ENCODE assay signal across 11 mouse cellular contexts in the genomic region with DNA sequence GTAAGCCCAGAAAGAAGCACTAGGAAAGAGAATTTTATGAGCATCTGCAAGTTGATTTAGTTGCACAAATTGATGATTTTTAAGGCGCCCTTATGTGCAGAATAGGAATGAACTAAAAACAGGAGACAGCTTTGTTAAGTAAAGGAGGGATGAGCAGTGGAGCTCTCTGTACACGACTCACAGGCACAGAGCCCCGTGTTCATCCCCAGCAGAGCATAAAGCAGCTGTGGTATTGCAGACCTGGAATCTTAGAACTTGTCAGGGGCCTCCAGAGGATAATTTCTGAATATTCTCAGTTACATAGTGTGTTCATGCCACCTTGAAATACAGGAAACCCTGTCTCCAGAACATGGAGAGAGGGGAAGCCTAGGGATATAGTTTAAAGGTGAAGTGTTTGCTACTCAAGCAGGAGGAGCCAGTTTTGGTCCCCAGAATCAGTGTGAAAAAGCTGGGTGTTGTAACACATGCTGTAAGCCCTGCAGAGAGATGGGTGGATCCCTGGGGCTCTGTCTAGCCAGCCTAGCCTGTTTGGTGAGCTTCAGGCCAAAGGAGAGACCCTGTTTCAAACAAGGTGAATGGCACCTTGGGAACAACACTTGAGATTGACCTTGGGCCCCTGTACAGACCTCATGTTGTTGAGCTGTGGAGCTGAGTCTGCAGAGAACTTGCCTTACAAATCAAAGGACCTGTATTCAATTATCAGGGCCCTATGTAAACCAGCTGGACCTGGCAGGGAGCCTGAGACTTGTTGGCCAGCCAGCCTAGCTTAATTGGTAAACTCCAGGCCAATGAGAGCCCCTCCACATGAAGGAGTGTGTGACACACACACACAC. TPM values are rescaled to one million over a fixed set of nuclear protein-coding genes. Genes with fewer than 3 reads are reported as not detected.
DNase-seq lines count a peak whose midpoint lies in the region; ATAC-seq and TF ChIP-seq lines count a peak whose summit lies in the region.
"Had no signal": no experiment of that assay in that cellular context is flagged by ENCODE, and none has a peak within 500 bp of the region (broad histone marks: within the 10 kb centered on the region; RNA-seq: fewer than 3 reads in every experiment).

No protein-coding gene starts in this region.

- H3K4me1 ChIP-seq in heart, postnatal 0 days (ENCODE audit: control insufficient read depth, insufficient read depth), result no peaks in the 10 kb centered on the region
- peaks cover 7% of the 10 kb centered on the region for H3K4me1 ChIP-seq in lung, embryonic 15.5 days

- DNase-seq in heart, postnatal 0 days (ENCODE audit: low spot score), result no peak
- no peak for DNase-seq in heart, adult 18-20 months
- peak; percentile 71 for DNase-seq in brain, embryonic 14.5 days (ENCODE audit: low read depth)
- DNase-seq in kidney, adult 18-20 months, result peak; percentile 39
- DNase-seq in adrenal gland, adult (ENCODE audit: inconsistent age in 2 of 2, low spot score in 1 of 2), result no peak
- DNase-seq in gastrocnemius, postnatal 10 days, result no peak
- no peak for DNase-seq in ovary, postnatal 36 days (ENCODE audit: low spot score)
- DNase-seq: midbrain, embryonic 14.5 days had no signal

- no peak overlapping the region for H3K4me3 ChIP-seq in heart, postnatal 0 days (ENCODE audit: low read depth, low read length)
- no peak overlapping the region for H3K4me3 ChIP-seq in lung, embryonic 15.5 days
- H3K4me3 ChIP-seq: erythroblast, embryonic 14.5 days; layer of hippocampus, adult 2 months had no signal

- H3K9me3 ChIP-seq in heart, postnatal 0 days (replicated peaks; ENCODE audit: control insufficient read depth, low read length), result no peaks in the 10 kb centered on the region
- no peaks in the 10 kb centered on the region for H3K9me3 ChIP-seq in lung, embryonic 15.5 days

- H3K4me2 ChIP-seq in heart, postnatal 0 days (ENCODE audit: low read depth, low read length), result no peak overlapping the region
- H3K4me2 ChIP-seq in lung, embryonic 15.5 days, result no peak overlapping the region

- H3K27me3 ChIP-seq in heart, postnatal 0 days (ENCODE audit: control insufficient read depth, insufficient read depth, low read length), result no peaks in the 10 kb centered on the region
- no peaks in the 10 kb centered on the region for H3K27me3 ChIP-seq in lung, embryonic 15.5 days

- 0 out of 2 replicates have a peak, but pooled peaks cover 3% of the 10 kb centered on the region for H3K36me3 ChIP-seq in heart, postnatal 0 days (replicated peaks; ENCODE audit: control insufficient read depth, insufficient read depth, low read length)
- H3K36me3 ChIP-seq in lung, embryonic 15.5 days, result peaks cover 1% of the 10 kb centered on the region; the same call in 1 of the 2 replicates

- WGBS in heart, postnatal 0 days, result 46% methylated on average over 3 of the region's 3 CpGs
- WGBS in lung, embryonic 15.5 days, result 56% methylated on average over 3 of the region's 3 CpGs

- no peak for TF ChIP-seq EP300 in heart, postnatal 0 days (IDR thresholded peaks at IDR 0.05; ENCODE audit: low read depth)

- peak overlapping the region; percentile 1; the same call in 1 of the 2 replicates for H3K27ac ChIP-seq in heart, postnatal 0 days (ENCODE audit: low read depth)
- H3K27ac ChIP-seq in lung, embryonic 15.5 days, result 0 out of 2 replicates have a peak overlapping the region, but pooled peaks have one; percentile 15
- H3K27ac ChIP-seq: layer of hippocampus, adult 2 months had no signal

- no peak for ATAC-seq in heart, postnatal 0 days (ENCODE audit: insufficient read depth, low read depth)
- no peak; the same call in 1 of the 2 replicates for ATAC-seq in lung, embryonic 15.5 days (ENCODE audit: borderline replicate concordance, extremely low read depth, low FRiP score, low TSS enrichment)

- TF ChIP-seq CTCF in heart, postnatal 0 days (IDR thresholded peaks at IDR 0.05; ENCODE audit: low read depth), result no peak
- TF ChIP-seq CTCF in brain, embryonic 14.5 days (IDR thresholded peaks at IDR 0.05; ENCODE audit: borderline replicate concordance, extremely low read depth, insufficient read depth, insufficient read length), result no peak

- H3K9ac ChIP-seq in heart, postnatal 0 days (replicated peaks; ENCODE audit: low read depth, low read length), result no peak overlapping the region
- no peak overlapping the region for H3K9ac ChIP-seq in lung, embryonic 15.5 days

- no peak for TF ChIP-seq POLR2A in brain, embryonic 14.5 days (IDR thresholded peaks at IDR 0.05; ENCODE audit: borderline replicate concordance, extremely low read depth, insufficient read depth, insufficient read length, poor library complexity, severe bottlenecking)

RNA-seq across cellular contexts. Expression of a gene that starts 10.9 kb away (rescaled TPM):
- total RNA-seq in heart, postnatal 0 days (2014; rRNA removed; ENCODE audit: low replicate concordance), result 12.7 and 15.2 TPM in 2 replicates
- polyA plus RNA-seq in heart, postnatal 0 days (2015; fragmentation: Nextera tagmentation; extraction: Ambion mirVana), result 6.8 and 7.3 TPM in 2 replicates
- 10 to 100 TPM; 13.8 to 15.0 TPM for total RNA-seq in heart, adult 18-20 months (2021)
- 121 and 180 TPM in 2 replicates for polyA plus RNA-seq in brain, embryonic 14.5 days (2012; rRNA removed)
- 9.9 and 11.2 TPM in 2 replicates for polyA plus RNA-seq in lung, embryonic 15.5 days (2015; fragmentation: Nextera tagmentation; extraction: Ambion mirVana)
- 10 to 100 TPM in 1 of 2 experiments, 1 to 10 TPM in 1; 8.9 to 13.2 TPM for total RNA-seq in gastrocnemius, postnatal 10 days (2021)

RNA-seq across cellular contexts. Expression of a gene that starts 21.5 kb away (rescaled TPM):
- 6.3 and 13.4 TPM in 2 replicates for total RNA-seq in heart, postnatal 0 days (2014; rRNA removed; ENCODE audit: low replicate concordance)
- 36.1 and 37.2 TPM in 2 replicates for polyA plus RNA-seq in heart, postnatal 0 days (2015; fragmentation: Nextera tagmentation; extraction: Ambion mirVana)
- total RNA-seq in heart, adult 18-20 months (2021), result 10 to 100 TPM; 20.1 to 21.6 TPM
- polyA plus RNA-seq in brain, embryonic 14.5 days (2012; rRNA removed), result 24.4 and 31.7 TPM in 2 replicates
- polyA plus RNA-seq in lung, embryonic 15.5 days (2015; fragmentation: Nextera tagmentation; extraction: Ambion mirVana), result 65.3 and 66.7 TPM in 2 replicates
- total RNA-seq in gastrocnemius, postnatal 10 days (2021), result 10 to 100 TPM; 24.2 to 27.1 TPM

RNA-seq across cellular contexts. Expression of a gene that starts 48.0 kb away (rescaled TPM):
- total RNA-seq in heart, postnatal 0 days (2014; rRNA removed; ENCODE audit: low replicate concordance), result not detected in 2 replicates
- 0.05 and 0.10 TPM in 2 replicates for polyA plus RNA-seq in heart, postnatal 0 days (2015; fragmentation: Nextera tagmentation; extraction: Ambion mirVana)
- total RNA-seq in heart, adult 18-20 months (2021), result 10 to 100 TPM in 1 of 2 experiments, 1 to 10 TPM in 1; 2.1 to 13.5 TPM
- polyA plus RNA-seq in brain, embryonic 14.5 days (2012; rRNA removed), result 0.96 and 1.1 TPM in 2 replicates
- polyA plus RNA-seq in lung, embryonic 15.5 days (2015; fragmentation: Nextera tagmentation; extraction: Ambion mirVana), result 0.11 TPM in 1 of 2 replicates, not detected in the other
- total RNA-seq in gastrocnemius, postnatal 10 days (2021), result under 1 TPM in 1 of 2 experiments, not detected in 1; 0.23 TPM
- polyA plus RNA-seq: erythroblast, embryonic 14.5 days had no signal

Comparison
In these comparisons a context has a peak if more than half of its experiments do, and no peak if none do; other contexts are left out.
1. DNase-seq: peak in brain, embryonic 14.5 days (single experiment) and kidney, adult 18-20 months (single experiment); none in heart, postnatal 0 days (single experiment), heart, adult 18-20 months (0 of 2), adrenal gland, adult (0 of 2), gastrocnemius, postnatal 10 days (single experiment) and ovary, postnatal 36 days (single experiment).